Mouse (Mus musculus): ENCODE data around the gene Fam229a. TPM values are rescaled to one million over a fixed set of nuclear protein-coding genes. Genes with fewer than 3 reads are reported as not detected.
"Not testable (repeated sequence)": the region's sequence is repeated elsewhere in the genome, so short reads cannot be mapped to it uniquely, and the experiment has no call there.

Gene Fam229a
- 0.79 and 0.88 TPM in 2 replicates for polyA plus RNA-seq (2012; rRNA removed)

GRCm38 (mm10) chr4:129490972-129491880 lies at the start of gene Fam229a, which contains the start of gene Tssk3:
Fam229a (plus strand) TSS chr4:129491190.
Tssk3 (minus strand) TSS chr4:129491022.
- Histone ChIP-seq H3K4me1 (ENCODE audit: control insufficient read depth, insufficient read depth, low read length) (no peaks in the 10 kb centered on the region), H3K27ac (ENCODE audit: insufficient read depth, low read length) (no peak within 1 kb of the TSS), H3K4me3 (ENCODE audit: insufficient read depth, low read length) (peak within 1 kb of the TSS; percentile 7)
- TF ChIP-seq CTCF (IDR thresholded peaks at IDR 0.05; ENCODE audit: extremely low read depth, insufficient read depth, low read length), result no peak
- no peak for TF ChIP-seq POLR2A (IDR thresholded peaks at IDR 0.05; ENCODE audit: extremely low read depth, insufficient read depth, low read length)

GRCm38 (mm10) chr4:129447360-129447759 lies 43.6 kb upstream of the Fam229a start:
- H3K27ac ChIP-seq (ENCODE audit: insufficient read depth, low read length), result no peak overlapping the region
- no peak overlapping the region for H3K4me3 ChIP-seq (ENCODE audit: insufficient read depth, low read length)
- H3K4me1 ChIP-seq (ENCODE audit: control insufficient read depth, insufficient read depth, low read length), result no peaks in the 10 kb centered on the region
- TF ChIP-seq POLR2A (IDR thresholded peaks at IDR 0.05; ENCODE audit: extremely low read depth, insufficient read depth, low read length), result no peak
- no peak for TF ChIP-seq CTCF (IDR thresholded peaks at IDR 0.05; ENCODE audit: extremely low read depth, insufficient read depth, low read length)

GRCm38 (mm10) chr4:129447778-129448563 lies 43.0 kb upstream of the Fam229a start:
- Histone ChIP-seq H3K4me3 (ENCODE audit: insufficient read depth, low read length) (no peak overlapping the region), H3K27ac (ENCODE audit: insufficient read depth, low read length) (no peak overlapping the region), H3K4me1 (ENCODE audit: control insufficient read depth, insufficient read depth, low read length) (no peaks in the 10 kb centered on the region)
- TF ChIP-seq CTCF (IDR thresholded peaks at IDR 0.05; ENCODE audit: extremely low read depth, insufficient read depth, low read length) (no peak), POLR2A (IDR thresholded peaks at IDR 0.05; ENCODE audit: extremely low read depth, insufficient read depth, low read length) (no peak)

GRCm38 (mm10) chr4:129448713-129449112 lies 42.3 kb upstream of the Fam229a start:
- Histone ChIP-seq H3K27ac (ENCODE audit: insufficient read depth, low read length) (no peak overlapping the region), H3K4me1 (ENCODE audit: control insufficient read depth, insufficient read depth, low read length) (no peaks in the 10 kb centered on the region), H3K4me3 (ENCODE audit: insufficient read depth, low read length) (no peak overlapping the region)
- TF ChIP-seq CTCF (IDR thresholded peaks at IDR 0.05; ENCODE audit: extremely low read depth, insufficient read depth, low read length) (no peak), POLR2A (IDR thresholded peaks at IDR 0.05; ENCODE audit: extremely low read depth, insufficient read depth, low read length) (no peak)

- no peak for TF ChIP-seq CTCF (IDR thresholded peaks at IDR 0.05; ENCODE audit: extremely low read depth, insufficient read depth, low read length)
- TF ChIP-seq POLR2A (IDR thresholded peaks at IDR 0.05; ENCODE audit: extremely low read depth, insufficient read depth, low read length), result no peak
- H3K4me3 ChIP-seq (ENCODE audit: insufficient read depth, low read length), result no peak overlapping the region
- no peak overlapping the region for H3K27ac ChIP-seq (ENCODE audit: insufficient read depth, low read length)
- H3K4me1 ChIP-seq (ENCODE audit: control insufficient read depth, insufficient read depth, low read length), result no peaks in the 10 kb centered on the region; the same call in 1 of the 2 replicates
Measured at GRCm38 (mm10) chr4:129450851-129451250, 40.1 kb upstream of the Fam229a start.

GRCm38 (mm10) chr4:129451471-129452169 lies 39.4 kb upstream of the Fam229a start:
- no peak for TF ChIP-seq CTCF (IDR thresholded peaks at IDR 0.05; ENCODE audit: extremely low read depth, insufficient read depth, low read length)
- TF ChIP-seq POLR2A (IDR thresholded peaks at IDR 0.05; ENCODE audit: extremely low read depth, insufficient read depth, low read length), result no peak
- Histone ChIP-seq H3K4me1 (ENCODE audit: control insufficient read depth, insufficient read depth, low read length) (no peaks in the 10 kb centered on the region; the same call in 1 of the 2 replicates), H3K27ac (ENCODE audit: insufficient read depth, low read length) (no peak overlapping the region), H3K4me3 (ENCODE audit: insufficient read depth, low read length) (no peak overlapping the region)

GRCm38 (mm10) chr4:129455265-129455664 lies 35.7 kb upstream of the Fam229a start:
- Histone ChIP-seq H3K27ac (ENCODE audit: insufficient read depth, low read length) (no peak overlapping the region), H3K4me3 (ENCODE audit: insufficient read depth, low read length) (no peak overlapping the region), H3K4me1 (ENCODE audit: control insufficient read depth, insufficient read depth, low read length) (no peaks in the 10 kb centered on the region; the same call in 1 of the 2 replicates)
- no peak for TF ChIP-seq POLR2A (IDR thresholded peaks at IDR 0.05; ENCODE audit: extremely low read depth, insufficient read depth, low read length)
- TF ChIP-seq CTCF (IDR thresholded peaks at IDR 0.05; ENCODE audit: extremely low read depth, insufficient read depth, low read length), result peak; percentile 92

- Histone ChIP-seq H3K27ac (ENCODE audit: insufficient read depth, low read length) (no peak overlapping the region), H3K4me1 (ENCODE audit: control insufficient read depth, insufficient read depth, low read length) (no peaks in the 10 kb centered on the region; the same call in 1 of the 2 replicates), H3K4me3 (ENCODE audit: insufficient read depth, low read length) (no peak overlapping the region)
- TF ChIP-seq POLR2A (IDR thresholded peaks at IDR 0.05; ENCODE audit: extremely low read depth, insufficient read depth, low read length), result no peak
- TF ChIP-seq CTCF (IDR thresholded peaks at IDR 0.05; ENCODE audit: extremely low read depth, insufficient read depth, low read length), result no peak
Measured at GRCm38 (mm10) chr4:129456126-129456525, 34.9 kb upstream of the Fam229a start.

- not testable (repeated sequence) for H3K4me1 ChIP-seq (ENCODE audit: control insufficient read depth, insufficient read depth, low read length); H3K27ac ChIP-seq (ENCODE audit: insufficient read depth, low read length); H3K4me3 ChIP-seq (ENCODE audit: insufficient read depth, low read length)
Measured at GRCm38 (mm10) chr4:129457311-129457710, 33.7 kb upstream of the Fam229a start.

Data from cortical plate, adult 2 months (tissue).